Mouse (Mus musculus) MEL (cell line): ENCODE measurements at regions not wholly inside any gene's neighbourhood (a gene's known extent, or its start where the extent isn't known, plus 50 kb on each side); places are given as distances from the start of the nearest gene placed in this dataset.

Experiments used
- DNase-seq: peaks from one replicate; pipeline ENCODE4 v3.0.0; 2011; ENCODE audit warnings: low read depth, low spot score
- H3K27ac ChIP-seq: 2 replicates; pipeline ENCODE4 v1.5.1; 2012; ENCODE audit warnings: low read depth, mild to moderate bottlenecking, control low read depth, low read length, moderate library complexity; ENCODE audit not compliant: control insufficient read depth
- H3K27me3 ChIP-seq, 2 experiments: fragments of 150-350 bp in 1 of 2; sonication (generic) in 1 of 2; 2 replicates each; pipeline ENCODE4 v1.6.1; 2012; ENCODE audit warnings: low read length in 2 of 2, mild to moderate bottlenecking in 2 of 2, improper control_type of control experiment in 1 of 2, moderate library complexity in 1 of 2; ENCODE audit not compliant: insufficient read depth in 2 of 2, control insufficient read depth in 1 of 2
- H3K36me3 ChIP-seq, 2 experiments: 2 replicates each; pipeline ENCODE4 v1.6.1; 2012 to 2014; ENCODE audit warnings: low read length in 2 of 2, improper control_type of control experiment in 1 of 2, inconsistent platforms in 1 of 2, mild to moderate bottlenecking in 1 of 2; ENCODE audit not compliant: insufficient read depth in 2 of 2, control insufficient read depth in 1 of 2
- H3K4me1 ChIP-seq, 2 experiments: fragments of 150-350 bp in 1 of 2; sonication (generic) in 1 of 2; 2 replicates each; pipeline ENCODE4 v1.6.1; 2012; ENCODE audit warnings: low read length in 2 of 2, improper control_type of control experiment in 1 of 2, mild to moderate bottlenecking in 1 of 2; ENCODE audit not compliant: insufficient read depth in 2 of 2, control insufficient read depth in 1 of 2
- H3K4me3 ChIP-seq, 2 experiments: fragments of 150-350 bp in 1 of 2; sonication (generic) in 1 of 2; 2 replicates each; pipeline ENCODE4 v1.5.1; 2012; ENCODE audit warnings: low read depth in 2 of 2, low read length in 2 of 2, mild to moderate bottlenecking in 2 of 2, moderate library complexity in 2 of 2, control low read depth in 1 of 2, improper control_type of control experiment in 1 of 2; ENCODE audit not compliant: control insufficient read depth in 1 of 2, insufficient read depth in 1 of 2
- H3K79me2 ChIP-seq: 2 replicates; pipeline ENCODE4 v1.6.1; 2012; ENCODE audit warnings: mild to moderate bottlenecking, low read length, moderate library complexity; ENCODE audit not compliant: control insufficient read depth, poor library complexity, insufficient read depth
- H3K9ac ChIP-seq: 2 replicates; pipeline ENCODE4 v1.6.1; 2012; ENCODE audit warnings: low read depth, mild to moderate bottlenecking, control low read depth, low read length, moderate library complexity; ENCODE audit not compliant: control insufficient read depth, poor library complexity, severe bottlenecking
- H3K9me3 ChIP-seq: fragments of 150-350 bp; sonication (generic); replicated peaks from 2 replicates; pipeline ENCODE4 v1.6.1; 2012; ENCODE audit warnings: mild to moderate bottlenecking, low read length, improper control_type of control experiment, moderate library complexity; ENCODE audit not compliant: insufficient read depth
- BHLHE40 ChIP-seq: IDR thresholded peaks from 2 replicates; pipeline ENCODE4 v1.6.1; 2012; ENCODE audit warnings: low read depth, mild to moderate bottlenecking, inconsistent platforms, low read length, improper control_type of control experiment, borderline replicate concordance
- CHD1 ChIP-seq: IDR thresholded peaks from 2 replicates; pipeline ENCODE4 v1.6.1; 2012; ENCODE audit warnings: low read depth, mild to moderate bottlenecking, inconsistent platforms, low read length, improper control_type of control experiment
- CHD2 ChIP-seq: IDR thresholded peaks from 2 replicates; pipeline ENCODE4 v1.6.1; 2011; ENCODE audit warnings: low read length, improper control_type of control experiment
- CTCF ChIP-seq, 3 experiments: IDR thresholded peaks in 2 of 3; conservative IDR thresholded peaks in 1 of 3; 2 replicates each; pipeline ENCODE4 v1.5.1; 2011 to 2012; ENCODE audit warnings: low read length in 3 of 3, low read depth in 2 of 3, mild to moderate bottlenecking in 2 of 3, improper control_type of control experiment in 1 of 3, inconsistent platforms in 1 of 3, mixed read lengths in 1 of 3, moderate library complexity in 1 of 3; ENCODE audit not compliant: control insufficient read depth in 1 of 3, insufficient read depth in 1 of 3, poor library complexity in 1 of 3, severe bottlenecking in 1 of 3
- E2F4 ChIP-seq: IDR thresholded peaks from 2 replicates; pipeline ENCODE4 v1.6.1; 2011; ENCODE audit warnings: low read depth, low read length, improper control_type of control experiment, borderline replicate concordance
- EP300 ChIP-seq, 2 experiments: IDR thresholded peaks; 2 replicates each; pipeline ENCODE4 v1.6.1; 2011; ENCODE audit warnings: improper control_type of control experiment in 2 of 2, low read length in 2 of 2, low read depth in 1 of 2, mild to moderate bottlenecking in 1 of 2
- GATA1 ChIP-seq: IDR thresholded peaks from 2 replicates; pipeline ENCODE4 v1.6.1; 2011; ENCODE audit warnings: low read depth, low read length, improper control_type of control experiment
- KAT2A ChIP-seq: conservative IDR thresholded peaks from 2 replicates; pipeline ENCODE4 v1.6.1; 2012; ENCODE audit warnings: low read depth, low read length, improper control_type of control experiment, inconsistent platforms
- MAFK ChIP-seq: IDR thresholded peaks from 2 replicates; pipeline ENCODE4 v1.6.1; 2011; ENCODE audit warnings: low read depth, mild to moderate bottlenecking, low read length, improper control_type of control experiment, borderline replicate concordance
- MEF2A ChIP-seq: IDR thresholded peaks from 2 replicates; pipeline ENCODE4 v1.6.1; 2014; ENCODE audit warnings: low read depth, mild to moderate bottlenecking, inconsistent platforms, low read length, improper control_type of control experiment; ENCODE audit not compliant: poor library complexity, insufficient replicate concordance, severe bottlenecking; ENCODE audit errors: extremely low read depth
- MXI1 ChIP-seq: IDR thresholded peaks from 2 replicates; pipeline ENCODE4 v1.6.1; 2011; ENCODE audit warnings: mild to moderate bottlenecking, low read depth, low read length, improper control_type of control experiment
- NELFE ChIP-seq: IDR thresholded peaks from 2 replicates; pipeline ENCODE4 v1.6.1; 2011; ENCODE audit warnings: low read depth, low read length, improper control_type of control experiment
- NRF1 ChIP-seq: IDR thresholded peaks from 2 replicates; pipeline ENCODE4 v1.6.1; 2014; ENCODE audit warnings: low read depth, mild to moderate bottlenecking, inconsistent platforms, low read length, improper control_type of control experiment, moderate library complexity; ENCODE audit not compliant: poor library complexity, insufficient read depth, severe bottlenecking
- POLR2A ChIP-seq, 2 experiments: IDR thresholded peaks; 2 replicates each; pipeline ENCODE4 v1.6.1; 2011 to 2012; ENCODE audit warnings: low read length in 2 of 2, mild to moderate bottlenecking in 2 of 2, control low read depth in 1 of 2, improper control_type of control experiment in 1 of 2, low read depth in 1 of 2, moderate library complexity in 1 of 2; ENCODE audit not compliant: control insufficient read depth in 1 of 2, insufficient read depth in 1 of 2, poor library complexity in 1 of 2
- RCOR1 ChIP-seq: IDR thresholded peaks from 2 replicates; pipeline ENCODE4 v1.6.1; 2012; ENCODE audit warnings: low read depth, mild to moderate bottlenecking, inconsistent platforms, low read length, improper control_type of control experiment
- TBP ChIP-seq: IDR thresholded peaks from 2 replicates; pipeline ENCODE4 v1.8.0; 2011; ENCODE audit warnings: low read depth, low read length, improper control_type of control experiment
- UBTF ChIP-seq: IDR thresholded peaks from 2 replicates; pipeline ENCODE4 v1.6.1; 2012; ENCODE audit warnings: low read depth, mild to moderate bottlenecking, inconsistent platforms, low read length, improper control_type of control experiment, moderate library complexity, borderline replicate concordance; ENCODE audit not compliant: insufficient read depth
- USF2 ChIP-seq, 2 experiments: IDR thresholded peaks; 2 replicates each; pipeline ENCODE4 v1.6.1; 2011 to 2012; ENCODE audit warnings: improper control_type of control experiment in 2 of 2, low read length in 2 of 2, borderline replicate concordance in 1 of 2, inconsistent platforms in 1 of 2, low read depth in 1 of 2, mild to moderate bottlenecking in 1 of 2; ENCODE audit not compliant: insufficient read depth in 1 of 2
- ZKSCAN1 ChIP-seq: IDR thresholded peaks from 2 replicates; pipeline ENCODE4 v1.6.1; 2012; ENCODE audit warnings: low read depth, mild to moderate bottlenecking, inconsistent platforms, low read length, improper control_type of control experiment, moderate library complexity
- ZMIZ1 ChIP-seq: IDR thresholded peaks from 2 replicates; pipeline ENCODE4 v1.6.1; 2012; ENCODE audit warnings: low read depth, mild to moderate bottlenecking, inconsistent platforms, low read length, improper control_type of control experiment, moderate library complexity

- no peak for TF ChIP-seq TBP
- TF ChIP-seq CTCF (IDR thresholded peaks at IDR 0.05 in 2 of 3, conservative IDR thresholded peaks at IDR 0.05 in 1 of 3; ENCODE audit: control insufficient read depth in 1 of 3, insufficient read depth in 1 of 3, low read depth in 2 of 3, low read length in 3 of 3, poor library complexity in 1 of 3, severe bottlenecking in 1 of 3), result no peak
- no peak for TF ChIP-seq POLR2A (IDR thresholded peaks at IDR 0.05; ENCODE audit: control insufficient read depth in 1 of 2, insufficient read depth in 1 of 2, low read depth in 1 of 2, low read length in 2 of 2, poor library complexity in 1 of 2)
- no peak for TF ChIP-seq EP300 (IDR thresholded peaks at IDR 0.05; ENCODE audit: low read depth in 1 of 2, low read length in 2 of 2)
- no peak for TF ChIP-seq GATA1
- no peak for TF ChIP-seq UBTF
- TF ChIP-seq E2F4, result no peak
- no peak for TF ChIP-seq ZKSCAN1
- no peak for TF ChIP-seq BHLHE40
- TF ChIP-seq CHD1, result no peak
- TF ChIP-seq RCOR1, result no peak
- TF ChIP-seq USF2 (IDR thresholded peaks at IDR 0.05; ENCODE audit: borderline replicate concordance in 1 of 2, insufficient read depth in 1 of 2, low read depth in 1 of 2, low read length in 2 of 2), result no peak
- no peak for TF ChIP-seq NELFE
- no peak for TF ChIP-seq MXI1
- no peak for TF ChIP-seq NRF1
- TF ChIP-seq MEF2A, result no peak
- no peak for TF ChIP-seq ZMIZ1
- no peak for TF ChIP-seq KAT2A
- TF ChIP-seq, all 39 proteins: peak for 0
- no peak overlapping the region for H3K9ac ChIP-seq
- H3K36me3 ChIP-seq, result no peaks in the 10 kb centered on the region
- no peaks in the 10 kb centered on the region for H3K9me3 ChIP-seq
- no peaks in the 10 kb centered on the region for H3K27me3 ChIP-seq
- no peak overlapping the region for H3K27ac ChIP-seq
- no peaks in the 10 kb centered on the region for H3K4me1 ChIP-seq
- no peaks in the 10 kb centered on the region for H3K79me2 ChIP-seq
- H3K4me3 ChIP-seq, result no peak overlapping the region
- no peak for DNase-seq
Observed at GRCm38 (mm10) chr3:102346077-102346476, 123.6 kb upstream of the Ngf start.

GRCm38 (mm10) chr3:102345291-102345690, 124.4 kb upstream of the Ngf start:
- H3K9me3 ChIP-seq, result no peaks in the 10 kb centered on the region
- TF ChIP-seq CHD2 (no peak), POLR2A (IDR thresholded peaks at IDR 0.05; ENCODE audit: control insufficient read depth in 1 of 2, insufficient read depth in 1 of 2, low read depth in 1 of 2, low read length in 2 of 2, poor library complexity in 1 of 2) (no peak), MAFK (no peak), NRF1 (no peak)
- no peak overlapping the region for H3K4me3 ChIP-seq
- H3K27ac ChIP-seq, result no peak overlapping the region
- no peaks in the 10 kb centered on the region for H3K27me3 ChIP-seq
- DNase-seq, result no peak
- H3K36me3 ChIP-seq, result no peaks in the 10 kb centered on the region
- no peak overlapping the region for H3K9ac ChIP-seq
- no peaks in the 10 kb centered on the region for H3K79me2 ChIP-seq
- no peaks in the 10 kb centered on the region for H3K4me1 ChIP-seq
